Mouse (Mus musculus): ENCODE data around the gene Gm20532.

Gm20532 gene

DNA sequence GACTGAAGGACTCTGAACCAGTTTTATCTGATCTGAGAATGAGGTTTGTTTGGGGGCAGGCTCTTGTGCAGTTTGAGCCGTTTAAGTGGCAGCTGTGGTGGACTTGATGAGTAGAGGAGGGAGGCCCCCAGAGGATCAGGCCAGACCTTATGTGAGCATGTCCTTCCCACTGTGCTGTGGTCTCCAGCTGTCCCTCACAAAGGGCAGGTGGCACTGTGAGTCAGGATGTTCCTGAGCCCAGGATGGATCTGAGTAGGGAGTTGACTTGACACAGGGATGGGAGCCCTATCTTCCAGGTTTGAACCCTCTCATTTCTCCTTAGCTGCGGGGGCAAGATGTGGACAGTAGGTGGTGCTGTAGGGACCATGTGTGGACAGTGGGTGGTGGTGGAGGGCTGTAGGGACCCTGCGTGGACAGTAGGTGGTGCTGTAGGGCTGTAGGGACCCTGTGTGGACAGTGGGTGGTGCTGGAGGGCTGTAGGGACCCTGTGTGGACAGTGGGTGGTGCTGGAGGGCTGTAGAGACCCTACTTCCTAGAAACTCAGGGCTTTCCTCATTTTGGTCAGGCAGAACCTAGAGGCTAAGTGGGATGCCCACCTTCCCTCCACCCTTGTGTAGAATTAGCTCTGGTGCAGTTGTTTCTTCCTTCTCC, 60.3 kb downstream of the Gm20532 start:
- peak; percentile 94 for DNase-seq (ENCODE audit: low spot score)

GRCm38 (mm10) chr2:26654687-26655086, 68.2 kb downstream of the Gm20532 start:
- no peak for DNase-seq (ENCODE audit: low spot score)

DNA sequence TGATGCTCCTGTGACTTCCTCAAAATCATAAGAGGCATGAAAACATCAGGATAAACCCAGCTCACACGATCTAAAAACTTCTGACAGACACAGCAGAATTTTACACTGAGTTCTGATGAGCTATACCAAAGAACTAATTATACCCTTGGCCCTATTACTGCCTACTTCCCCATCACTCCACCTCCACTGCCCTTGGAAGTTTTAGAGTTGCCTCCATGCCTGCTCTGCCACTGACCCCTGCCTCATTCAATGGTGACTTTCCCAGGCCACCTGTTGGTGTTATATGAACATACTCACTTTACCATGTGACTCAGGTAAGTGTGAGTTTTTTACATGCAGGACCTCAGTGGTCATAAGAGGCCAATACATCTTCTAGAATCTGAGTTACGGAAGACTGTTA, 71.0 kb downstream of the Gm20532 start:
- DNase-seq (ENCODE audit: low spot score), result no peak

DNA sequence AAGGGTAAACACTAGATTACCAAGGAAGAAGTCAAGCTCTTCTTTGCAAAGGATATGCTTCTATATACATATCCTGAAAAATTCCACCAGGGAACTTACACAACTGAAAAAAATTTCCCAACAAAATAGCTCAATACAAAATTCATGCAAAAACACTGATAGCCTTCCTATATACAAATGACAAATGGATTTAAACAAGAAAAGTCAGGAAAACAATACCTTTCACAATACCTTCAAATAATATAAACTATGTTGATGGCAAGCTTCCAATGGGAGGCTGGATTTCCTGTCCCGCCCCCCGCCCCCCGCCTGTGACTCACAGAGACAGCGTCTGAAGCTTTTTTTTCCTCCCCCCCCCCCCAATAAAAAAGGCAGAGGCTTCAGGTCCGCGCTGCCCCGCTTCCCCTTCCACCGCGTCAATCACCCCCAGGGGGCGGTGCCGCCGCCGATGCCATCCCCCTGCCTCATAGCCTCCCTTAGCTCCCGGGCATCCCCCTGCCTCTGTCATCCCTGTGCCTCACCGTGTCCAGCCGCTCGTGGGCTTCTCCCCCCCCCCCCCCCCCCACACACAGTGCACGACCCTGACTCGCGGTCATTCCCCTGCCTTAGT, 74.8 kb downstream of the Gm20532 start:
- DNase-seq (ENCODE audit: low spot score), result peak; percentile 41

DNA sequence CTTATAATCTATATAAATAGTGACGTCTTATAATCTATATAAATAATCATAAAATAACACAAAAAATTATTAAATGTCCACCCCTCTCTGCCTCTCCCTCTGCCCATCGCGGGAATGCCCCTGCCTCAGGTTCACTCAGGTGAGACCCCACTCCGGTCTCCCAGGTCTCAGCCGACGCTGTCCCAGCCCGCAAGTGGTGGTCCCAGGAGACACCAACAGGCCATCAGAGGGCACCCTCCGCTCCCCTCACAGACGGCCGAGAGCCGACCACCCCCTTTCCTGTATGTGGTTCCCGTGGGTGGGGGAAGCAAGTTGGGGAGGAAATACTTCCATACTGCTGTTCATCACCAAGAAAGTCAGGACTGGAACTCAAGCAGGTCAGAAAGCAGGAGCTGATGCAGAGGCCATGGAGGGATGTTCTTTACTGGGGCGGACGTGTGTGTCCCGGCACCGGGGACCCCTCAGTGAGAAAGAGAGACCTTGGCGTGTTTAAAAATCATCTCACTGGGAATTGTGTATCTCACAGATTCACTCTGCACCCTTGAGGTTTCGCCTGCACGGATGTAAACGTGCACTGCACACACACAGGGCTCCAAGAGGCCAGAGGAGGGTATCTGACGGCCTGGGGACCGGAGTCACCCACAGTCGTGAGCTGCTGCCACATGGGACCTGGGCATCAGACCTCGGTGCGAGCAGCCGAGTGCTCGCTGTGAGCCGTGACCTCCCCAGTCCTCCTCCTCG, 75.5 kb downstream of the Gm20532 start:
- DNase-seq (ENCODE audit: low spot score), result no peak

GRCm38 (mm10) chr2:26662509-26662882, 76.1 kb downstream of the Gm20532 start:
- DNase-seq (ENCODE audit: low spot score), result no peak

GRCm38 (mm10) chr2:26663112-26663511, 76.7 kb downstream of the Gm20532 start:
- no peak for DNase-seq (ENCODE audit: low spot score)

GRCm38 (mm10) chr2:26663551-26663950, 77.1 kb downstream of the Gm20532 start:
- peak; percentile 69 for DNase-seq (ENCODE audit: low spot score)

DNA sequence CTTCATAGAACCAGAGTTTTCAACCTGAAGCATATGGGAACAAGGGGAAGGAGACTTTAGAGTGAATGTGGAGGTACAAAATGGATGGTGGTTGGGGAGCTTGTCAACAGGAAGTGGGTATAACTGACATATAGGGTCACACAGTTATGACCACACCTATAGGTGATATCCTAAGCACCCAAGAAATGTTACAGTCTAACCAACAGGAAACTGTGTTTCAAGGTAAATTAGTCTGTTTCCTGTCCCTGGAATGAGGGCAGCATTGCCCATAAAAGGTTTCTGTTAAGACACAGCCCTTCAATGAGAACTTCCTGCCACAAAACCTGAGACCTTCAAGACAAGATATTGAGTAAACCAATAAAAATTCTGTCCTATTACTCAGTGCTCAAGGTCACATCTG, 82.3 kb downstream of the Gm20532 start:
- DNase-seq (ENCODE audit: low spot score), result no peak

DNA sequence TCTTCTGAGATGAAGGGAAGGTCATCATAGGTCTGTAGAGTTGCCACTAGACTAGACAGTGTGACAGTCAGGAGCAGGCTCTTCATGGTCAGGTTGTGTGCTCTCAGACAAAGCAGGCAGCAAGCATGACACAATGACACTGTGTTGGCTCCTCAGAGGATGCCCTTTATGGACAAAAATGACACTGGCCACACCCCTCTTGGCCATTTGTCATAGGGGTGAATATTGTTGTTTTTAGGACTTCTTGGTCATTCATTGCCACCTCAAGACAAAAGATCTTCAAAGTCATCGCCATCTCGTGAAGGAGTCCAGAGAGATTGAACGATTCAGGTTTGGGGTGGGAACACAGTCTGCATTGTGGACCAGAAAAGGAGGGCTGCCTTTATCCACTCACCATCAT, 84.7 kb downstream of the Gm20532 start, which contains the start of gene Lcn4:
Gene Lcn4, minus strand, starts transcription at position 101 of the 400 bp plus-strand sequence.
- DNase-seq (ENCODE audit: low spot score), result no peak

Measured in embryo, embryonic 10.5 days (tissue).